Mouse (Mus musculus): Measurements from ENCODE around the gene H2-Q10.

DNA sequence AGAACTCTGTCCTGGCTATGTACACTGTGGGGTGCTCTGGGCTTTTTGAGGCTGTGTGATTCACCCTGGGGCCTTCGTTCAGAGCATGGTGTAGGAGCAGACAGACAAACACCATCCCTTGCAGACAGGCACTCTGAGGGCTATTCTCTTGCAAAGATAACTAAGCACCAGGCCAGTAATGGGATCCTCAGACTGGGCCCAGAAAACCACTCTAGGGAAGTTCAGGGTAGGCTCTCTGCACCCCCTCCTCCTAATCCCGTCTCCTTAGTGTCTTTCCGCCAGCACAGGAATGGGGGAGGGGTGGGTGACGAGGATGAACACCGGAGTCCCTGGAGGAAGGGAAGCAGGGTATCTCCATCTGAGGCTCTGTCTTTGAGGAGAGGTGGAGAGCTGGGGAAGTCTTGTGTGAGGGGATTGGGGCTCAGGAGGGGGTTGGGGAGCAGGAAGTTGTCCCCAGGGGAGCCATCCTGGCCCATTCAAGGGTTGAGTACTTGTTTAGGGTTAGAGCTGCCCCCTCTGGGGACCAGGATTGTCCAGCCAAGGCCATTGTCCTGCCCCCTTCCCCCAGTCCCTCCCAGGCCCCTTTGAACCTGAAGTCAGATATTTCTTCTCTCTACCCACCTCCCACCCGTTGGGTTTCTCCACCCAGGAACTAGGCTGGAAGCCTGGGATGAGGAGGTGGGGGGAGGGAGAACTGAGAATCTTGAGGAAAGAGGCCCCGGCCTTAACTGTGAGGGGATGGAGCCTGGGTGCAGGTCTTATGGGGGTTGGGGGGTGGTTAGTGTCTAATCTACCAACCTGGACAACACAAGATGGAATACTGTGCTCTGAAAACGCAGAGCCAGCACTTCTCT, 35.0 kb downstream of the H2-Q10 start:
- no peak for TF ChIP-seq CTCF (IDR thresholded peaks at IDR 0.05; ENCODE audit: insufficient read depth, low read length)
- no peak for TF ChIP-seq POLR2A (IDR thresholded peaks at IDR 0.05; ENCODE audit: borderline replicate concordance, extremely low read depth, low read depth, low read length)

All from lung, adult 2 months (tissue).